Mouse (Mus musculus): Measurements from ENCODE around the gene Rmnd5b.

Gene Rmnd5b

GRCm38 (mm10) chr11:51591915-51592314 is 43.8 kb downstream of the Rmnd5b start:
- in situ Hi-C loops (cut with MboI, MseI), result no loop called here

GRCm38 (mm10) chr11:51591168-51591567 is 44.5 kb downstream of the Rmnd5b start:
- in situ Hi-C loops (cut with MboI, MseI), result no loop called here

- in situ Hi-C loops (cut with MboI, MseI), result no loop called here
Measured at GRCm38 (mm10) chr11:51590002-51590401, 45.7 kb downstream of the Rmnd5b start.

- in situ Hi-C loops (cut with MboI, MseI), result no loop called here
Measured at GRCm38 (mm10) chr11:51588833-51589232, 46.9 kb downstream of the Rmnd5b start.

- in situ Hi-C loops (cut with MboI, MseI), result no loop called here
Measured at GRCm38 (mm10) chr11:51587059-51587458, 48.6 kb downstream of the Rmnd5b start.

GRCm38 (mm10) chr11:51586411-51586810 is 49.3 kb downstream of the Rmnd5b start:
- in situ Hi-C loops (cut with MboI, MseI), result no loop called here

- in situ Hi-C loops (cut with MboI, MseI), result no loop called here
Measured at GRCm38 (mm10) chr11:51585608-51586252, 50.0 kb downstream of the Rmnd5b start.

GRCm38 (mm10) chr11:51584431-51585248 is 51.1 kb downstream of the Rmnd5b start, which contains the start of gene Phykpl:
TSS of gene Phykpl (plus strand) at chr11:51584757.
- in situ Hi-C loops (cut with MboI, MseI), result no loop called here

- in situ Hi-C loops (cut with MboI, MseI), result no loop called here
Measured at GRCm38 (mm10) chr11:51584057-51584430, 51.7 kb downstream of the Rmnd5b start.

- in situ Hi-C loops (cut with MboI, MseI), result no loop called here
Measured at GRCm38 (mm10) chr11:51582713-51583112, 53.0 kb downstream of the Rmnd5b start.

- in situ Hi-C loops (cut with MboI, MseI), result no loop called here
Measured at GRCm38 (mm10) chr11:51579024-51579423, 56.7 kb downstream of the Rmnd5b start.

- in situ Hi-C loops (cut with MboI, MseI), result no loop called here
Measured at GRCm38 (mm10) chr11:51577587-51577986, 58.1 kb downstream of the Rmnd5b start.

GRCm38 (mm10) chr11:51576454-51576853 is 59.2 kb downstream of the Rmnd5b start:
- in situ Hi-C loops (cut with MboI, MseI), result no loop called here

Measured in regulatory T cell (primary cell).